ENCODE assay signal across 20 mouse cellular contexts in genomic region chr2:131488261-131488660, GRCm38 (mm10).
"Had no signal": no experiment of that assay in that cellular context is flagged by ENCODE, and none has a peak within 500 bp of the region (broad histone marks: within the 10 kb centered on the region; RNA-seq: fewer than 3 reads in every experiment).

No protein-coding gene starts in this region.

- H3K4me2 ChIP-seq: lung, embryonic 15.5 days; midbrain, embryonic 12.5 days; neural tube, embryonic 13.5 days; neural tube, embryonic 15.5 days had no signal

- DNase-seq: lung, adult 2 months; lung, postnatal 14 days; lung, postnatal 36 days; midbrain, embryonic 14.5 days; retina, postnatal 1 day; right cerebral cortex, adult 18-20 months; right cerebral cortex, postnatal 25 days; right cerebral cortex, postnatal 4 days; spleen, adult 18-20 months; thymus, adult 2 months; thymus, postnatal 4 days had no signal

- H3K9me3 ChIP-seq: lung, embryonic 15.5 days; megakaryocyte, embryonic 14.5 days; midbrain, embryonic 12.5 days; neural tube, embryonic 13.5 days; neural tube, embryonic 15.5 days had no signal

- H3K4me3 ChIP-seq: lung, embryonic 15.5 days; megakaryocyte, embryonic 14.5 days; midbrain, embryonic 12.5 days; myocyte; neural tube, embryonic 13.5 days; neural tube, embryonic 15.5 days had no signal

- ATAC-seq: lung, postnatal 0 days; midbrain, embryonic 16.5 days had no signal

- H3K27ac ChIP-seq: lung, embryonic 15.5 days; macrophage; midbrain, embryonic 12.5 days; neural tube, embryonic 13.5 days; neural tube, embryonic 15.5 days had no signal

- H3K27me3 ChIP-seq: lung, embryonic 15.5 days; neural tube, embryonic 13.5 days; neural tube, embryonic 15.5 days had no signal

- H3K9ac ChIP-seq: lung, embryonic 15.5 days; midbrain, embryonic 12.5 days; neural tube, embryonic 13.5 days; neural tube, embryonic 15.5 days had no signal

- H3K36me3 ChIP-seq: lung, embryonic 15.5 days; midbrain, embryonic 12.5 days; neural tube, embryonic 13.5 days; neural tube, embryonic 15.5 days had no signal
